Mouse (Mus musculus) gastrocnemius, postnatal 10 days (tissue): ENCODE results near the gene Dzank1. TPM values are rescaled to one million over a fixed set of nuclear protein-coding genes. Genes with fewer than 3 reads are reported as not detected.

Experiments
- DNase-seq: peaks from one replicate; pipeline ENCODE4 v3.0.0; 2021; ENCODE audit warnings: mixed read lengths
- total RNA-seq, 2 experiments: library from RNA; stranded (reverse); gene quantifications; 2 replicates each; pipeline ENCODE4 v1.2.3; 2021

Gene Dzank1
- total RNA-seq, 2 experiments from 2014 or later: 0.68 to 1.2 TPM

- DNase-seq: no peak
These were observed 61.2 kb downstream of the Dzank1 start for GRCm38 (mm10) chr2:144465876-144466575.

GRCm38 (mm10) chr2:144464799-144465760 is 62.1 kb downstream of the Dzank1 start:
- no peak for DNase-seq

GRCm38 (mm10) chr2:144464182-144464581 is 63.0 kb downstream of the Dzank1 start:
- no peak for DNase-seq

GRCm38 (mm10) chr2:144458975-144459754 is 68.0 kb downstream of the Dzank1 start:
- peak; percentile 74 for DNase-seq

- no peak for DNase-seq
These were observed 68.9 kb downstream of the Dzank1 start for GRCm38 (mm10) chr2:144458355-144458754.

- DNase-seq: peak; percentile 72
These were observed 74.7 kb downstream of the Dzank1 start for GRCm38 (mm10) chr2:144452364-144453008.

- no peak for DNase-seq
These were observed 76.8 kb downstream of the Dzank1 start for GRCm38 (mm10) chr2:144450378-144450777.

- DNase-seq: no peak
These were observed 80.7 kb downstream of the Dzank1 start for GRCm38 (mm10) chr2:144446360-144446999.

GRCm38 (mm10) chr2:144441386-144441915 is 85.8 kb downstream of the Dzank1 start:
- peak; percentile 13 for DNase-seq

- DNase-seq: no peak
These were observed 88.0 kb downstream of the Dzank1 start for GRCm38 (mm10) chr2:144439191-144439700.

- DNase-seq: no peak
These were observed 88.8 kb downstream of the Dzank1 start for GRCm38 (mm10) chr2:144438424-144438823.

- no peak for DNase-seq
These were observed 91.5 kb downstream of the Dzank1 start for GRCm38 (mm10) chr2:144435679-144436078.

- no peak for DNase-seq
These were observed 95.9 kb downstream of the Dzank1 start for GRCm38 (mm10) chr2:144431286-144431825.

- no peak for DNase-seq
These were observed 98.0 kb downstream of the Dzank1 start for GRCm38 (mm10) chr2:144429171-144429570.

- no peak for DNase-seq
These were observed 98.6 kb downstream of the Dzank1 start for GRCm38 (mm10) chr2:144428659-144429058.

GRCm38 (mm10) chr2:144427852-144428251 is 99.4 kb downstream of the Dzank1 start:
- DNase-seq: no peak

GRCm38 (mm10) chr2:144425761-144426160 is 101.5 kb downstream of the Dzank1 start:
- DNase-seq: no peak

GRCm38 (mm10) chr2:144422094-144422675 is 105.0 kb downstream of the Dzank1 start:
- DNase-seq: no peak
